Mouse (Mus musculus): Measurements from ENCODE around the gene Ppp2r5c. TPM values are rescaled to one million over a fixed set of nuclear protein-coding genes. Genes with fewer than 3 reads are reported as not detected.

The Ppp2r5c gene
- total RNA-seq, 2 experiments from 2014 or later: 80.1 to 113 TPM

GRCm38 (mm10) chr12:110438367-110438973, 8.4 kb upstream of the Ppp2r5c start:
- ATAC-seq (replicated peaks; ENCODE audit: low FRiP score, poor library complexity, severe bottlenecking): 0 out of 2 replicates have a peak, but pooled peaks have one; percentile 48

- ATAC-seq (replicated peaks; ENCODE audit: low FRiP score, poor library complexity, severe bottlenecking): no peak
These were observed 4.7 kb upstream of the Ppp2r5c start for GRCm38 (mm10) chr12:110442238-110442637.

GRCm38 (mm10) chr12:110444530-110444929, 2.4 kb upstream of the Ppp2r5c start:
- no peak for ATAC-seq (replicated peaks; ENCODE audit: low FRiP score, poor library complexity, severe bottlenecking)

GRCm38 (mm10) chr12:110445775-110446174, 1.1 kb upstream of the Ppp2r5c start:
- ATAC-seq (replicated peaks; ENCODE audit: low FRiP score, poor library complexity, severe bottlenecking): no peak

- peak; percentile 52 for ATAC-seq (replicated peaks; ENCODE audit: low FRiP score, poor library complexity, severe bottlenecking)
These were observed 386 bp downstream of the Ppp2r5c start for GRCm38 (mm10) chr12:110447306-110447705.

- no peak for ATAC-seq (replicated peaks; ENCODE audit: low FRiP score, poor library complexity, severe bottlenecking)
These were observed 1.8 kb downstream of the Ppp2r5c start for GRCm38 (mm10) chr12:110448767-110449166.

GRCm38 (mm10) chr12:110454223-110454622, 7.3 kb downstream of the Ppp2r5c start:
- peak; percentile 67 for ATAC-seq (replicated peaks; ENCODE audit: low FRiP score, poor library complexity, severe bottlenecking)

- no peak for ATAC-seq (replicated peaks; ENCODE audit: low FRiP score, poor library complexity, severe bottlenecking)
These were observed 9.1 kb downstream of the Ppp2r5c start for GRCm38 (mm10) chr12:110456024-110456423.

GRCm38 (mm10) chr12:110458667-110459066, 11.7 kb downstream of the Ppp2r5c start:
- ATAC-seq (replicated peaks; ENCODE audit: low FRiP score, poor library complexity, severe bottlenecking): no peak

- no peak for ATAC-seq (replicated peaks; ENCODE audit: low FRiP score, poor library complexity, severe bottlenecking)
These were observed 13.7 kb downstream of the Ppp2r5c start for GRCm38 (mm10) chr12:110460418-110461300.

- no peak for ATAC-seq (replicated peaks; ENCODE audit: low FRiP score, poor library complexity, severe bottlenecking)
These were observed 16.8 kb downstream of the Ppp2r5c start for GRCm38 (mm10) chr12:110463711-110464110.

GRCm38 (mm10) chr12:110471426-110471825, 24.5 kb downstream of the Ppp2r5c start:
- no peak for ATAC-seq (replicated peaks; ENCODE audit: low FRiP score, poor library complexity, severe bottlenecking)

- no peak for ATAC-seq (replicated peaks; ENCODE audit: low FRiP score, poor library complexity, severe bottlenecking)
These were observed 25.3 kb downstream of the Ppp2r5c start for GRCm38 (mm10) chr12:110472247-110472646.

GRCm38 (mm10) chr12:110474497-110474896, 27.6 kb downstream of the Ppp2r5c start:
- ATAC-seq (replicated peaks; ENCODE audit: low FRiP score, poor library complexity, severe bottlenecking): no peak

GRCm38 (mm10) chr12:110476561-110476960, 29.6 kb downstream of the Ppp2r5c start:
- no peak for ATAC-seq (replicated peaks; ENCODE audit: low FRiP score, poor library complexity, severe bottlenecking)

- no peak for ATAC-seq (replicated peaks; ENCODE audit: low FRiP score, poor library complexity, severe bottlenecking)
These were observed 31.0 kb downstream of the Ppp2r5c start for GRCm38 (mm10) chr12:110477906-110478305.

- no peak for ATAC-seq (replicated peaks; ENCODE audit: low FRiP score, poor library complexity, severe bottlenecking)
These were observed 31.7 kb downstream of the Ppp2r5c start for GRCm38 (mm10) chr12:110478601-110479008.

GRCm38 (mm10) chr12:110479268-110479667, 32.3 kb downstream of the Ppp2r5c start:
- no peak for ATAC-seq (replicated peaks; ENCODE audit: low FRiP score, poor library complexity, severe bottlenecking)

GRCm38 (mm10) chr12:110480701-110481100, 33.8 kb downstream of the Ppp2r5c start:
- ATAC-seq (replicated peaks; ENCODE audit: low FRiP score, poor library complexity, severe bottlenecking): no peak

GRCm38 (mm10) chr12:110483761-110484160, 36.8 kb downstream of the Ppp2r5c start:
- ATAC-seq (replicated peaks; ENCODE audit: low FRiP score, poor library complexity, severe bottlenecking): no peak
